Mouse (Mus musculus): ENCODE data around the gene St7l. TPM values are rescaled to one million over a fixed set of nuclear protein-coding genes. Genes with fewer than 3 reads are reported as not detected.
A peak's percentile ranks its signal among the peaks of the same experiment; 100 is the strongest.

The St7l gene
- polyA plus RNA-seq, 1 experiment: 4.5 TPM

DNA sequence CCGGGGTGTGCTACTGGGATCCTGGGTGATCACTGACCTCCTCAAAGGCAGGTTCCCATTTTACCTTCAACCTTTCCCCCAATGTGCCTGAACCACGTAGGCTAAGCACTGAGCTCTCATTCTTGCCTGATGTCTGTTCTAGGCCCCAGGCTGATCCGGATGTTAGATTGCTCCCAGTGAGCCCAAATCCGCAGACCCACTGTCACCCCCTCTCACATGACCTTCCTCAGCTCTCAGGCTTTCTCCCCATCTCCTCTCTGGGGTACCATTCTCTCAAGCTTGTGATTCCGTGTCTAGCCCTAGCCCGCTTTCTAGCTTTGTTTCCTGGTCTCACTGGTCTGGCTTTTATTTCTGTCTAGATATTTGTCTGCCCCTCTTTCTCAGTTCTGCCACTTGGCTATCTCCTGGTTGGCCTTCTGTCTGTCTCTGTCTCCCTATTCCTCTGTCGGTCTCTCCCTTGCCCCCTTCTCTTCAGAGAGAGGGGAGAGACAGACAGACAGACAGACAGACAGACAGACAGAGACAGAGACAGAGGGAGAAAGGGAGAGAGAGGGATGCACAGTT is 102.3 kb downstream of the St7l start:
- Histone ChIP-seq H3K27me3 (ENCODE audit: control insufficient read depth, insufficient read depth, low read length) (peaks cover 14% of the 10 kb centered on the region), H3K36me3 (ENCODE audit: control insufficient read depth, insufficient read depth, low read length) (no peaks in the 10 kb centered on the region), H3K4me1 (ENCODE audit: control insufficient read depth, insufficient read depth, insufficient read length) (peaks cover 19% of the 10 kb centered on the region), H3K4me3 (ENCODE audit: extremely low read depth, insufficient read depth, insufficient read length) (no peak overlapping the region), H3K27ac (ENCODE audit: insufficient read depth, low read length) (no peak overlapping the region)
- DNase-seq (ENCODE audit: low read depth in 1 of 2, low spot score in 2 of 2): no peak
- 85% methylated on average over 7 of the region's 7 CpGs for WGBS
- TF ChIP-seq CTCF (IDR thresholded peaks at IDR 0.05; ENCODE audit: extremely low read depth, insufficient read depth, insufficient read length, insufficient replicate concordance): no peak
- no peak for TF ChIP-seq POLR2A (IDR thresholded peaks at IDR 0.05; ENCODE audit: low read depth, low read length)

DNA sequence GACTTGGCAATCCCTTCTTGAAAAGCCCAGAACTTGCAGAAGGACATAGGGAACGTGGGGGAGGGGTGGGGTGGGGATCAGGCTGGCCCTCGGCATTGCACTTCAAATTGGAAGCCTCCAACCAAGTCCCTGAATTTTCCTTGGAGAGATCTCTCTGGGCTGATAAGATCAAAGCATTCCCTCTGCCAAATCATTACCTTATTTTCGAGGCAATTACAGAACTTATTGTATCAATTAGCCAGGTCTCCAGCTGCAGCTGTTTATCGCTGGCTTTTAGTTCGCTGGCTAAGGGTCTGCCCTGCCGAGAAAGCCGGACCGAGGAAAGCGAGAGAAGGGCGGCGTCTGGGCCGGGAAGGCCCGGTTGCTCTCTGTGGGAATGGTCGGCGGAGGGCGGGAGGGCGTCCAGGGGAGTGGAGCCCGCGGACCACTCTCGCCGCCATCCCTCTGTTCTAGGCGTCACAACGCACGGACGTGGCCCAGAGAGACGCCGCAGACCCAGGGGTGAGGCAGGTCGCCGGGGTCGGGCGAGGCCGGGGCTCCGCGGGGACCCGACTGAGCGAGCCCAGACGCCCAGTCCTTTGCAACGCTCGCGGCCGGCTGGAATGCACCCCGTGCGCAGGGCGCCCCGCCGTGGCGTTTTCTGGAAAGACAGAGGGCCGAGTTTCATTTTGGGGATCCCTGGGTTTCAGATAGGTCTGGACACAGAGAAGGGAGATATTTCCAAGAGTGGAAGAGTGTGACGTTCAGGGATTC is 103.9 kb downstream of the St7l start:
- H3K27me3 ChIP-seq (ENCODE audit: control insufficient read depth, insufficient read depth, low read length): peaks cover 2% of the 10 kb centered on the region; the same call in 1 of the 2 replicates
- H3K4me3 ChIP-seq (ENCODE audit: extremely low read depth, insufficient read depth, insufficient read length): peak overlapping the region; percentile 57
- peak in 1 of 2 experiments; percentile 59 for DNase-seq (ENCODE audit: low read depth in 1 of 2, low spot score in 2 of 2)
- no peak overlapping the region for H3K27ac ChIP-seq (ENCODE audit: insufficient read depth, low read length)
- no peak for TF ChIP-seq POLR2A (IDR thresholded peaks at IDR 0.05; ENCODE audit: low read depth, low read length)
- peak; percentile 53; the same call in 1 of the 2 replicates for TF ChIP-seq CTCF (IDR thresholded peaks at IDR 0.05; ENCODE audit: extremely low read depth, insufficient read depth, insufficient read length, insufficient replicate concordance)
- peaks cover 5% of the 10 kb centered on the region; the same call in 1 of the 2 replicates for H3K4me1 ChIP-seq (ENCODE audit: control insufficient read depth, insufficient read depth, insufficient read length)
- no peaks in the 10 kb centered on the region for H3K36me3 ChIP-seq (ENCODE audit: control insufficient read depth, insufficient read depth, low read length)
- 4% methylated on average over 49 of the region's 49 CpGs for WGBS

Other genes with a start within 250 kb of the St7l start
- gene Slc16a1, start 225.3 kb upstream of the St7l start, polyA plus RNA-seq (2012; rRNA removed): 27.1 and 30.2 TPM in 2 replicates
- 13.1 and 15.8 TPM in 2 replicates for gene Ppm1j, start 82.9 kb upstream of the St7l start, polyA plus RNA-seq (2012; rRNA removed)
- 0.21 and 0.23 TPM in 2 replicates for gene Fam19a3, start 82.2 kb upstream of the St7l start, polyA plus RNA-seq (2012; rRNA removed)
- gene Rhoc, start 75.6 kb upstream of the St7l start, polyA plus RNA-seq (2012; rRNA removed): 15.1 and 18.0 TPM in 2 replicates
- 13.5 and 15.1 TPM in 2 replicates for gene Mov10, start 45.4 kb upstream of the St7l start, polyA plus RNA-seq (2012; rRNA removed)
- 26.4 and 29.6 TPM in 2 replicates for gene Capza1, start 500 bp downstream of the St7l start, polyA plus RNA-seq (2012; rRNA removed)
- 0.25 and 0.69 TPM in 2 replicates for gene Wnt2b, start 97.9 kb downstream of the St7l start, polyA plus RNA-seq (2012; rRNA removed)
- 1.3 and 1.6 TPM in 2 replicates for gene Cttnbp2nl, start 189.1 kb downstream of the St7l start, polyA plus RNA-seq (2012; rRNA removed)
- not detected in 2 replicates for gene 4930564D02Rik, start 202.8 kb downstream of the St7l start, polyA plus RNA-seq (2012; rRNA removed)